Mouse (Mus musculus): Measurements from ENCODE around the gene Mbnl3.

GRCm38 (mm10) chrX:51171914-51172313 lies 34.4 kb downstream of the Mbnl3 start:
- TF ChIP-seq CTCF (IDR thresholded peaks at IDR 0.05; ENCODE audit: low read depth, low read length) (no peak), POLR2A (IDR thresholded peaks at IDR 0.05; ENCODE audit: borderline replicate concordance, low read depth, low read length) (no peak)
